Mouse (Mus musculus) midbrain, embryonic 12.5 days (tissue): ENCODE data around the gene Efl1. TPM values are rescaled to one million over a fixed set of nuclear protein-coding genes. Genes with fewer than 3 reads are reported as not detected.
"Not testable (repeated sequence)": the region's sequence is repeated elsewhere in the genome, so short reads cannot be mapped to it uniquely, and the experiment has no call there.

Experiments used
- ATAC-seq: fragments of 200-750 bp; cut with Nextera tagmentation; 2 replicates; pipeline ENCODE4 v1.8.0; 2017; ENCODE audit warnings: low read depth, moderate TSS enrichment, moderate library complexity; ENCODE audit not compliant: low FRiP score
- H3K27ac ChIP-seq: fragments of 300-500 bp; sonication (generic); replicated peaks from 2 replicates; pipeline ENCODE4 v1.5.1; 2016; ENCODE audit warnings: mild to moderate bottlenecking
- H3K27me3 ChIP-seq: fragments of 300-500 bp; sonication (generic); 2 replicates; pipeline ENCODE4 v1.6.1; 2016; ENCODE audit warnings: mild to moderate bottlenecking
- H3K36me3 ChIP-seq: fragments of 300-500 bp; sonication (generic); 2 replicates; pipeline ENCODE4 v1.6.1; 2016
- H3K4me1 ChIP-seq: fragments of 300-500 bp; sonication (generic); 2 replicates; pipeline ENCODE4 v1.6.1; 2016
- H3K4me2 ChIP-seq: fragments of 300-500 bp; sonication (generic); replicated peaks from 2 replicates; pipeline ENCODE4 v1.6.1; 2016; ENCODE audit warnings: mild to moderate bottlenecking, moderate library complexity
- H3K4me3 ChIP-seq: fragments of 300-500 bp; sonication (generic); 2 replicates; pipeline ENCODE4 v1.5.1; 2016; ENCODE audit warnings: mild to moderate bottlenecking
- H3K9ac ChIP-seq: fragments of 300-500 bp; sonication (generic); replicated peaks from 2 replicates; pipeline ENCODE4 v1.6.1; 2016; ENCODE audit warnings: mild to moderate bottlenecking, moderate library complexity
- H3K9me3 ChIP-seq: fragments of 300-500 bp; sonication (generic); 2 replicates; pipeline ENCODE4 v1.6.1; 2016; ENCODE audit warnings: mild to moderate bottlenecking
- WGBS: fragments of 180-500 bp; shearing (Covaris S2); methylation state at CpG from one replicate; pipeline ENCODE4 v1.1.7; 2016; 5-methylcytosine and 5-hydroxymethylcytosine counted together
- polyA plus RNA-seq: library from polyadenylated mRNA; unstranded; fragments of >200 nt; fragmentation: Nextera tagmentation; extraction: Ambion mirVana; gene quantifications from 2 replicates; pipeline ENCODE4 v1.2.1, GENCODE M21; 2016

Efl1 gene
- polyA plus RNA-seq, 1 experiment from 2014 or later: 21.0 TPM

DNA sequence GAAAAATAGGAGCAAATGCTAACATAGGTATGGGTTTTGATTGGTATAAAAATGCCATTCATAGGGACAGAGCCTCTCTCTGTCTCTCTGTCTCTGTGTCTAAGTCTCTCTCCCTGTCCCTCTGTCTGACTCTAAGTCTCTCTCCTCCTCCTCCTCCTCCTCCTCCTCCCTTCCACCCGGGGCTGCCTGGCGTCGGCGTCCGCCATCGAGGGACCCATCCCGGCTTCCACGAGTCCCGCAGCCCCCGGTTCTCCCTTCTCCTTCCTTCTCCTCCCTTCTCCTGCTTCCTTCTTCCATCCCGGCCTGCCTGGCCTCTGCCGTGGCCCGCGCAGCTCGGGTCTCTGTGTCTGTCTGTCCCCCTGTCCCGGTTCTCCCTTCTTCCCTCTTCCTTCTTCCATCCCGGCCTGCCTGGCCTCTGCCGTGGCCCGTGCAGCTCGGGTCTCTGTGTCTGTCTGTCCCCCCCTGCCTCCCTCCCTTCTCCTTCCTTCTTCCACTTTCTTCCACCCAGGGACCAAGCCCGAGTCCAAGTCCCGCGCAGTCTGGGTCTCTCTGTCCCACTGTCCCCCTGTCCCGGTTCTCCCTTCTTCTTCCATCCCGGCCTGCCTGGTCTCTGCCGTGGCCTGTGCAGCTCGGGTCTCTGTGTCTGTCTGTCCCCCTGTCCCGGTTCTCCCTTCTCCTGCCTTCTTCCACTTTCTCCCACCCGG, 122.7 kb downstream of the Efl1 start:
- H3K4me1 ChIP-seq: peaks cover 15% of the 10 kb centered on the region
- H3K27me3 ChIP-seq, H3K27ac ChIP-seq, H3K36me3 ChIP-seq, H3K4me3 ChIP-seq, H3K9ac ChIP-seq, H3K9me3 ChIP-seq, H3K4me2 ChIP-seq: not testable (repeated sequence)
- peak; percentile 99 for ATAC-seq
- WGBS: 79% methylated on average over 29 of the region's 29 CpGs

GRCm38 (mm10) chr7:82771661-82772021, 123.2 kb downstream of the Efl1 start:
- peaks cover 15% of the 10 kb centered on the region for H3K4me1 ChIP-seq
- H3K27me3 ChIP-seq, H3K4me3 ChIP-seq, H3K27ac ChIP-seq, H3K36me3 ChIP-seq, H3K9ac ChIP-seq, H3K9me3 ChIP-seq, H3K4me2 ChIP-seq: not testable (repeated sequence)
- ATAC-seq: peak; percentile 62
- 83% methylated on average over 25 of the region's 25 CpGs for WGBS

DNA sequence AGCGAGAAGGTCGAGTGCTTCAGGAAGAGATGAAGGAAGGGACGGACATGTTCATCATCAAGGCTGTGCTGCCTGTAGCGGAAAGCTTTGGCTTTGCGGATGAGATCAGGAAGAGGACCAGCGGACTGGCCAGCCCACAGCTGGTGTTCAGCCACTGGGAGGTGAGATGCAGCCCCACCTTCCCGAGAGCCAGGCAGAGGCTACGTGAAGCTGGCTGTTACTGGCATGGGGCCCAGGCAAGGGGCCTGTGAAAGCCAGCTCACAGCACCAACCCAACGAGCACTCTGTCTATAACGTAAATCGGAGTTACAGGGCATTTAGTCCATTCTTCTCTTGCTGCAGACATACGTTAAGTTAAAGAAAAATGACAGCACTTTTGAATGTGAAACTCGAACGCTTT, 124.1 kb downstream of the Efl1 start:
- 64% methylated on average over 14 of the region's 14 CpGs for WGBS
- ATAC-seq: no peak
- Histone ChIP-seq H3K4me3 (no peak overlapping the region), H3K27me3 (no peaks in the 10 kb centered on the region), H3K4me1 (peaks cover 15% of the 10 kb centered on the region), H3K4me2 (no peak overlapping the region), H3K9me3 (no peaks in the 10 kb centered on the region), H3K9ac (no peak overlapping the region), H3K27ac (no peak overlapping the region; the same call in 1 of the 2 replicates), H3K36me3 (peaks cover 6% of the 10 kb centered on the region; the same call in 1 of the 2 replicates)

DNA sequence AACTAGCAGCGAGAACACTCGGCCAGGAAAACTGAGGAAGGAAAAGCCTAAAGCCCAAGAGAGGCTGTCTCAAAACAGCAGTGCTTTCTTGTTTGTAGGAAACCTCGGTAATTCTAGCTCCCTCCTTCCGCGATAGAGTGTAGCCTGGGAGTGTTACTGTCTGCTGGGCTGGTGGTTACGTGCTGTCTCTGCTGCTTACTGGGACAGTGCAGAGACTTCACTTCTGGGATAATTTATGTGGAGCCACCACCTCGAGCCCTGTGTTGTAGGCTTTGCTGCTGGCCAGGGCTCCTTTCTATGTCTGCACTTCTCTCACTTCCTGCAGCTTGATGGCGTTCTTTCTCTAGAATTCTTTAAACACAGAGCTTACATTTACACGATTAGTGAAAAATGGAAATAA, 124.7 kb downstream of the Efl1 start:
- Histone ChIP-seq H3K36me3 (peaks cover 6% of the 10 kb centered on the region; the same call in 1 of the 2 replicates), H3K4me2 (no peak overlapping the region), H3K27me3 (no peaks in the 10 kb centered on the region), H3K9me3 (no peaks in the 10 kb centered on the region), H3K27ac (no peak overlapping the region; the same call in 1 of the 2 replicates), H3K9ac (no peak overlapping the region), H3K4me1 (peaks cover 15% of the 10 kb centered on the region), H3K4me3 (no peak overlapping the region)
- no peak for ATAC-seq
- 72% methylated on average over 9 of the region's 9 CpGs for WGBS

DNA sequence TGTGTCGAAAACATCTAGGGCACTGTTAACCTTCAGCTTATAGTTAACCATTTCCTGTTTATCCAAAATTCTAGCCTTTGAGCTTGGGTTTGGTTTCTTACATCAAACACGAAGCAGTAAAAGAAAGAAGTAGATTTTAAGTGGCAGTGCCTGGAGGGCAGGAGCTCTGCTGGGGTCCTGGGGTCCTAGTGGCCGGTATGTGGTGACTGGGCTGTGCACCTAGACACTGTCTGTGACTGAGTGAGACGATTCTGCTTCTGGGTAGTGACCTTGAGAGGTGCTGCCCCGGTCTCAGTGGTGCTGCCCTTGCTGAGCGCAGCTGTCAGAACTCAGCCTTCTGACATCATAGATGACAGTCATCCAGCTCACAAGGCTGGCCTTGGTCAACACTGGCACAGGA, 125.5 kb downstream of the Efl1 start:
- peaks cover 15% of the 10 kb centered on the region for H3K4me1 ChIP-seq
- 91% methylated on average over 6 of the region's 6 CpGs for WGBS
- no peak overlapping the region for H3K9ac ChIP-seq
- no peak overlapping the region for H3K27ac ChIP-seq
- H3K4me2 ChIP-seq: no peak overlapping the region
- no peaks in the 10 kb centered on the region for H3K9me3 ChIP-seq
- no peaks in the 10 kb centered on the region for H3K27me3 ChIP-seq
- no peak overlapping the region for H3K4me3 ChIP-seq
- ATAC-seq: no peak
- peaks cover 6% of the 10 kb centered on the region; the same call in 1 of the 2 replicates for H3K36me3 ChIP-seq

- Histone ChIP-seq H3K4me1 (peaks cover 15% of the 10 kb centered on the region), H3K9me3 (no peaks in the 10 kb centered on the region), H3K4me3 (no peak overlapping the region), H3K27ac (no peak overlapping the region), H3K9ac (no peak overlapping the region), H3K36me3 (peaks cover 6% of the 10 kb centered on the region; the same call in 1 of the 2 replicates), H3K4me2 (no peak overlapping the region), H3K27me3 (no peaks in the 10 kb centered on the region)
- no peak for ATAC-seq
- 84% methylated on average over 3 of the region's 3 CpGs for WGBS
Measured at GRCm38 (mm10) chr7:82775090-82775489, 126.7 kb downstream of the Efl1 start.

DNA sequence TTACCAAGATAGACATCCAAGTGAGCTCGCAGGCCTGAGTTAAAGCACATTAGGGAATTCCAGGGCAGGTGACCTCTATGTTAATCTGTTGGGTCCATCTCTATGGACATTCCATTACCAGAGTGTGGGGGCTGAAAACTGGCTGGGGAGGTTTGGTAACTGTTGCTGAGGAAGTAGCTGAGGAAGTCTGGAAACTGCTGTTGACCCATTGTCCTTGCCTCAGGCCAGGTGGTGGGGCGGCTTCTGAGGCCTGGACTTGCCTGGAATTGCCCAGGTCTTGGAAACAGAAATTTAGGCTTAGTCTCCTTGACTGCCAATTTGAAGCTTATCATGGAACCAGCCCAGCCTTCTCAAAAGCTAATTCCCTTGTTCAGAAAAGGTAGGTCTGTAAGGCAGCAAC, 134.7 kb downstream of the Efl1 start:
- no peak for ATAC-seq
- no peak overlapping the region for H3K4me3 ChIP-seq
- H3K9ac ChIP-seq: no peak overlapping the region
- H3K36me3 ChIP-seq: 0 out of 2 replicates have a peak, but pooled peaks cover 2% of the 10 kb centered on the region
- no peak overlapping the region for H3K4me2 ChIP-seq
- no peaks in the 10 kb centered on the region for H3K4me1 ChIP-seq
- H3K9me3 ChIP-seq: no peaks in the 10 kb centered on the region
- no peaks in the 10 kb centered on the region for H3K27me3 ChIP-seq
- 79% methylated on average over 2 of the region's 2 CpGs for WGBS
- H3K27ac ChIP-seq: no peak overlapping the region

- Histone ChIP-seq H3K9ac (no peak overlapping the region), H3K4me2 (no peak overlapping the region), H3K4me1 (no peaks in the 10 kb centered on the region), H3K4me3 (no peak overlapping the region), H3K27ac (no peak overlapping the region), H3K27me3 (no peaks in the 10 kb centered on the region), H3K36me3 (0 out of 2 replicates have a peak, but pooled peaks cover 2% of the 10 kb centered on the region), H3K9me3 (no peaks in the 10 kb centered on the region)
- ATAC-seq: no peak
- 29% methylated on average over 6 of the region's 6 CpGs for WGBS
Measured at GRCm38 (mm10) chr7:82783693-82784092, 135.3 kb downstream of the Efl1 start.

GRCm38 (mm10) chr7:82785335-82785934, 137.0 kb downstream of the Efl1 start:
- Histone ChIP-seq H3K36me3 (0 out of 2 replicates have a peak, but pooled peaks cover 2% of the 10 kb centered on the region), H3K4me2 (no peak overlapping the region), H3K9me3 (no peaks in the 10 kb centered on the region), H3K27ac (no peak overlapping the region), H3K9ac (no peak overlapping the region), H3K4me3 (no peak overlapping the region), H3K27me3 (no peaks in the 10 kb centered on the region), H3K4me1 (no peaks in the 10 kb centered on the region)
- no peak for ATAC-seq
- WGBS: 68% methylated on average over 6 of the region's 6 CpGs

DNA sequence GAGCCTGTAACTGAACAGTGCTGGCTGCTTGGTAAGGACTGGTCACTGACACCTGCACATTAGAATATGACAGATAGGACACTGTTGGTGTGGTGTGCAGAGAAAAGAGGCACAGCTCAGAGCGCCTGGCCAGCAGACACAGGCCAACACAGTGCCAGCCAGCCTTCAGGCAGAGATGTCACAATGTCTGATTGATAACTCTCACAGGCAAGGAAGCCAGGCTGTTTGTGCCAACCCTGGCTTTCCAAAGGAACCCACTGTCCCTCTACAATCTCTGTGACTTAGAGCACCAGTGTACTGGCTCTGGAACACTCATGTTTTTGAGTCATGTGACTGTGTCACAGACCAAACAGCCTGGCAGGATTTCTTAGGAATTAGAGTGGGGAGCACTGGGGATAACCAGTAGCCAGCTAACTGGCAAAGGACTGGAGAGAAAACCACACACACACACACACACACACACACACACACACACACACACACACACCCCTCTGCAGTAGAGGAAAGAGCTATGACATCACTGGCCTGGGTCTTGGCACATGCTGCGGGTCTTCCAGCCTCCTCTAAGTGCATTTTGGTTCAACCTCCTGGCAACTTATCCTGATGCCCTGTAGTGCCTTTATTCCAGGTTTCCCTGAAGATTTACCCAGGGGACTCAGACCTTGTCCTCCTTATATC, 137.7 kb downstream of the Efl1 start:
- H3K9me3 ChIP-seq: no peaks in the 10 kb centered on the region
- no peaks in the 10 kb centered on the region for H3K27me3 ChIP-seq
- no peak overlapping the region for H3K4me2 ChIP-seq
- no peak overlapping the region for H3K4me3 ChIP-seq
- ATAC-seq: no peak
- H3K27ac ChIP-seq: no peak overlapping the region
- no peak overlapping the region for H3K9ac ChIP-seq
- H3K36me3 ChIP-seq: no peaks in the 10 kb centered on the region
- peaks cover under 1% of the 10 kb centered on the region; the same call in 1 of the 2 replicates for H3K4me1 ChIP-seq
- 92% methylated on average over 2 of the region's 2 CpGs for WGBS

- 65% methylated on average over 2 of the region's 2 CpGs for WGBS
- no peak for ATAC-seq
- Histone ChIP-seq H3K9ac (no peak overlapping the region), H3K4me2 (no peak overlapping the region), H3K4me1 (peaks cover 6% of the 10 kb centered on the region; the same call in 1 of the 2 replicates), H3K27ac (no peak overlapping the region), H3K4me3 (no peak overlapping the region), H3K27me3 (no peaks in the 10 kb centered on the region), H3K9me3 (no peaks in the 10 kb centered on the region), H3K36me3 (no peaks in the 10 kb centered on the region)
Measured at GRCm38 (mm10) chr7:82792644-82793043, 144.2 kb downstream of the Efl1 start.

DNA sequence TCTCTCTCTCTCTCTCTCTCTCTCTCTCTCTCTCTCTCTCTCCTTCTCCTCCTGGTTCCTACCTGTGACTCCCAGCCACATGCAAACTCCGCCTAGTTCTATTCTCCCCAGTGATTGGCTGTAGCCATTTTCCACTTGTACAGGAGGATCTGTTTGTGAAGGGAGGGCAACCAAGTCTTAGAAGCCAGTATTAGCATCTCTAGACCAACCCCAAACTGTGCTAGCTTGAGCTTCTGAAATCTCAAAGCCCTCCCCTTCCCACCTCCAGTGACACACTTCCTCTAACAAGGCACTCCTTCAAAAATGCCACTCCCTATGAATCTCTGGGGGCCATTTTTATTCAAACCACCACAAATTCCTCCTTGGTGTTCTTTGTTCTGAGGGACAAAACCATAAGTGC, 144.7 kb downstream of the Efl1 start:
- Histone ChIP-seq H3K4me3 (no peak overlapping the region), H3K4me2 (no peak overlapping the region), H3K36me3 (no peaks in the 10 kb centered on the region), H3K4me1 (peaks cover 6% of the 10 kb centered on the region; the same call in 1 of the 2 replicates), H3K27me3 (no peaks in the 10 kb centered on the region), H3K9ac (no peak overlapping the region), H3K9me3 (no peaks in the 10 kb centered on the region), H3K27ac (no peak overlapping the region)
- ATAC-seq: no peak
- 94% methylated on average over 1 of the region's 1 CpGs for WGBS
